Mouse (Mus musculus): ENCODE measurements around the gene Slc1a1.
A peak's percentile ranks its signal among the peaks of the same experiment; 100 is the strongest.

Gene Slc1a1

DNA sequence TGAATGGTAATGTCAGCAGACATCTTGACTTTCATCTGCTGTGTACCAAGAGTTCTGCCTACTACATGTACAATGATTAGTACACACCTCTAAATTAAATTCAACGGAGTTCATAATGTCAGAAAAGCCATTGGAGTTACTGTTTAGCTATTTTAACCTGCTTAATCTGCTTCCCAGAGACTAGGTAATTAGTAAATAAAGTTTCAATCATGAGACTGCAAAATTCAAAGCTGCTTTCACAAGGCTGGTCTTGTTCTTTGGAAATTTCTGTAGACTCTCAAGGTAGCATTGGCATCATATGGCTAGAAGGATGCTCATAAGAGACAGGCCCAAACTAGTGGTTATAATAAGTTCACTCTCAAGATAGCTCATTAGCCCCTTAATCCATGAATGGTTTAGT lies 20.0 kb downstream of the Slc1a1 start:
- no peak for DNase-seq

- no peak for DNase-seq
Measured at GRCm38 (mm10) chr19:28860246-28860645, 25.4 kb downstream of the Slc1a1 start.

- DNase-seq: no peak
Measured at GRCm38 (mm10) chr19:28863626-28864025, 28.8 kb downstream of the Slc1a1 start.

DNA sequence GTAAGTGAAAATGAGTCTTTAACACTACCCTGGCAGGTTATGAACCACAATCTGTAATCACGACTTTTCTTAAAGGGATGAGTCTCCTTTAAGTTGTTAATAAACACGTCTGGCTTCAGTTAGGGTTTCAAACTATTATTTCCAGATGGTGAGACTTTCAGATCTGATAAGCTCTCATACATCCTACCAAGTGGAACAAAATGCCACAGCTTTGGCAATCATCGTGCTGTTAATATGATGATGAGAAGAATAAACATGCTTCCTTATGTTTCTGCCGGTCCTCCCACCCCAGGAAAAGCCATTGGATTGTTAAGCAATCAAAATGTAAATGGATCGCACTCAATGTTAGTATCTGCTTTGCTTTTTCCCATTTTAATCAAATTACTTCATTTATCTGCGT lies 30.1 kb downstream of the Slc1a1 start:
- no peak for DNase-seq

DNA sequence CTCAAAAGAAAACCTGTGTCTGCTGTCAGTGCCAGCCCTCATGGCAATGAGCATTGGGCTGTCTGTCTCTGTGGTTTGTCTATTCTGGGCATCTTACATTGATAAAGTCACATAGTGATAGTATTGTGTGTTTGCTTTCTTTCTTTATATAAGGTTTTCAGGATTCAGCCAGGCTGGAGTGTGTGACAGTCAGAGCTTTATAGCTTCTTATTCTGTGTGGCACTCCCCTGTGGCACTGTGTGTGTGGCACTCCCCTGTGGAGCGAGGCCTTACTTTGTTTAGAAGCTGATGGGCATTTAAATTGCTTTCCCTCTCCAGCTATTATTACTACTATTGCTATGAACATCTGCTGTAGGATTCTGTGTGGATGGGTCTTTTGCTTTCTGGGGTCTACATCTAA lies 30.7 kb downstream of the Slc1a1 start:
- no peak for DNase-seq

GRCm38 (mm10) chr19:28869251-28869855 lies 34.5 kb downstream of the Slc1a1 start:
- DNase-seq: no peak

DNA sequence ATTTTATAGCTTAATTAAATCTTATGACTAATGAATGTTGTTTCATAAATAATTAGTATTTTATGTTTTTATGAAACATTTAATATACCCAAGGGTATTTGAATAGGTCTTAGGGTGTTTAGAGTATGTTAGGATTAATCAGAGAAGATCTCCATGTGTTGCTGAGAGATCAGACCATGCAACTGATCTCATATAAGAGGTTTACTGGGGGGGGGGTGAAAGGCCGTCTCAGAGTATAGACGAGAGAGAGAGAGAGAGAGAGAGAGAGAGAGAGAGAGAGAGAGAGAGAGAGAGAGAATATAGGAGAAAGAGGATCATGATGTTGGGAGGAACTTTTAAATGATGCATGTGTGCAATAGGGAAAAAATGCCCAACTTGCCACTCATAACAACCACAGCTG lies 35.5 kb downstream of the Slc1a1 start:
- DNase-seq: no peak

GRCm38 (mm10) chr19:28879476-28879875 lies 44.6 kb downstream of the Slc1a1 start:
- peak; percentile 45 for DNase-seq

GRCm38 (mm10) chr19:28883126-28883525 lies 48.3 kb downstream of the Slc1a1 start:
- DNase-seq: peak; percentile 53

- DNase-seq: peak; percentile 8
Measured at GRCm38 (mm10) chr19:28888496-28888895, 53.6 kb downstream of the Slc1a1 start.

- DNase-seq: peak; percentile 9
Measured at GRCm38 (mm10) chr19:28889251-28889650, 54.4 kb downstream of the Slc1a1 start.

GRCm38 (mm10) chr19:28891238-28891637 lies 56.4 kb downstream of the Slc1a1 start:
- no peak for DNase-seq

DNA sequence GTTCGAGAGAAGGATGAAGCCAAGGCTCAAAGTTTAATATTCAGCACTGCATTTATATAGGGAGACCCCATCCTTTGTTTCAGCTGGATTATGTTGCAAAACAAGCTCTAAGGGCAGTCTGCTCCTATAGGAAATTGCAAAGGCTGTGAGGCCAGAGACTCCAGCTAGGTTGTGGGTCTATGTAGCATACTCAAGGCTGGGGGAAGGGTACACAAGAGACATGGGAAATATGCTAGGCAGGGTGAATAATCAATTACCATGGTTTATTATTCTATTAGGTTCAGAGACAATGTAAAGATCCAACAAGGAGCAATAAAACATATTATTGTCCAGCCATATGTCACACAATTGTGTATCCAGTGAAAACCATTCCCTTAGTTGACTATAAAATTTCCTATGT lies 57.0 kb downstream of the Slc1a1 start:
- DNase-seq: no peak

DNA sequence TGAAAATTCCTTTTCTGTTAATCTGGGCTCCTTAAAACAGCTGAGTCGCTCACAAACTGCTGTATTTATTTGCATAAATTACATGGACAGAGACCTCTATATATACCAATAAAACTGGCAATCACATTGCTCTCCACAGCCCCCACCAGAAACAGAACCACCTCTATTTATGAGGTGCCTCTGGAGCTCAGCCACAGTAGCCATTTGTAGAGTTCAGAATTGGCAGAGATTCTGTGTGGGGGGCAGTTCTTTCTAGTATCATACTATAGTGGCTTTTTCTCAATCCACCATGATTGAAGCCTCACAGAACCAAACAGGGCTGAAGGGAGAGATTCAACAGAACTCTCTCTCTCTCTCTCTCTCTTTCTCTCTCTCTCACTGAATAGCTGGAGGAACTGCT lies 61.8 kb downstream of the Slc1a1 start:
- DNase-seq: no peak

DNA sequence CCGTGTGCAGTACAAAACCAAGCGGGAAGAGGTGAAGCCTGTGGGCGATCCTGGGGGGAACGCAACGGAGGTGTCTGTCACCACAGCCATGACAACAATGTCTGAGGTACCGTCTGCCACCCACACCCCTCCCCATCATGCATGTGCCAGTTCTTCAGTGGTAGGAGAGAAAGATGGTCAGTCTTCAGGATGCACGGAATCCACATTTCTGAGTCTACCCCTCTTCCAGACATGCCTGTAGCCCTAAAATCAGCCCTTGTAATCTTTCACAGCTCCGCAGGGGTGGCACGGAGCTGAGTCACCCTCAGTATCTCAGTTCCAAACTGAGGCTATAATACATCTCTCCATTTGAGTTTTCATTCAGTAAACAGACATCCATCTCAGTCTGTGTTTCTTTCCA lies 62.6 kb downstream of the Slc1a1 start:
- DNase-seq: no peak

- no peak for DNase-seq
Measured at GRCm38 (mm10) chr19:28900771-28901170, 65.9 kb downstream of the Slc1a1 start.

DNA sequence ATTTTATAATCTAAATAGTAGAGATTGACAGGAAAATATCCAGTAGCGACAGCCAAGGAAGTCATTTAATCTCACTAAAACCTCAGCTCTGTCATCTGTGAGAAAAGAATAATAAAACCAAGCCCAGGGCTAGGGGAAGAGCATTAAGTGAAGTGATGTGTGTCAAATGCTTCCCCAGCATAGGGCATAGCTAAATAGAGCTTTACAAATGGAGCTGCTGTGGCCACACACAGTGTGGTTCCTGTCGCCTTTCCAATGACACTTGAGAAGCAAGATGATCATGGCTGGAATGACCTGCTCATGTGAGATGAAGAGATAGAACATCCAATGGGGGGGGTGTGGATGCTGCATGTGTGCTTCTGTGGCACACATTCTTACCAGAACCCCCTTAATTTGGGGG lies 67.3 kb downstream of the Slc1a1 start:
- DNase-seq: no peak

- DNase-seq: no peak
Measured at GRCm38 (mm10) chr19:28902806-28903205, 68.0 kb downstream of the Slc1a1 start.

DNA sequence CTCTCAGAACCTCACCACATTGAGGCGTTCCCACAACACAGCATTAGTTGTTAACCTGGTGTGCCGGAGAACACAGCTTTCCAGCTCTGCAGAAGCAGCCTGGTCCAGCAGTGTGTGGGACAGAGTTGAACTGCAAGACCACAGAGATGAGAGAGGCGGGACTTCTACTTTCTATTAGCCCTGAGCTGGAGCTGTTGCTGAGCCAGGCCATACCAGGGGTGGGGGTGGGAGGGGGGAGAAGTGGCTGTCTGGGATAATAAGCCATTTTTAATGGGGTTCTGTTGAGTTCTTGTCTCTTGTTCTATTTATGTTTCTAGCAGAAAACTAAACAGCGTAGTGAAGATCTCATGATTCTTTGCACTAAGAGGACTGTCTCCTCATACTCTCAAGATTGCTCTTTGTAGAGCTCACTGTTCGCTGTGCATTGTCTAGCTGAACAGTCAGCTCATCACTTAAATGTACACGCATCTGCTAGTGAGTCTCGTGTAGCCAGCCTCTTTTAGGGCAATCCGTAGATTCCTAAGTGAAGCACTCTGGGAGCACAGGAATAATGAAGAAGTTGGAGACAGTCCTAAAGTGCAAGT lies 68.8 kb downstream of the Slc1a1 start:
- no peak for DNase-seq

DNA sequence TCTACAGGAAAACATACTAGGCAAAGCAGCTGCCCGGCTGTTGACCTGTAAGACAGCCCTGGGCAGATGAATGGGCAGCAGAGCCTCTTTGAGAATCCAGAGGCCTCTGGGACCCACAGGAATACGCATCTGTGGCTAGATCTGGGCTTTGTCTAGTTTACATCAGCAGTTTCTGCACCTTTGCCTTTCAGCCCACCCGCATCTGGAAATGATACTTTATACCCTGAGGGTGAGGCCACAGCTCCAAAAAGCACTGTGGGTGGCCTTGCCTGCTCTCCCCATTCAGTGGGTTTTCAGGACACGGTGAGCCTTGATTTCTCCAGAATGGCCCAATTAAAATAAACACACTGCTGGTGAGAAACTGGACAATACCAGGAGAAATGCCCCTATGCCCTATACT lies 73.3 kb downstream of the Slc1a1 start:
- no peak for DNase-seq

DNA sequence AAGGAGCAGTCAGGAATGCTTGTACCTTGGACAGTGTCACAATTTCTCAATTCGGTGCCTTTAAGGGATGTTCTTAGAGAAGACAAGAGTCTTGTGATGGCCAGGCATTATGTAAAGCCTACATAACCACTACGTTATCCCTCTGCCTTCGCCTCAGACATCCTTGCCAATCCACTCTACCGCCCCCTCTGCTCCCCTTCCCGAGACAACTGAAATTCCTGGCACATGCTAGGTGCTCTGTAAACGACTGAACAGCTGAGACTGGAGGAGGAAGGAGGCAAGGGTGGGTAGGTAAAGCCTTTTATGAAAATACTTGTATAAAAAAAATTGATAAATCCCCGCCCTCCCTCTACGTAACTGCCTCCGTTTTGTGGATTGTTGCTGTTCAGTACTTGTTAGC lies 73.8 kb downstream of the Slc1a1 start:
- no peak for DNase-seq

GRCm38 (mm10) chr19:28914598-28914997 lies 79.7 kb downstream of the Slc1a1 start:
- no peak for DNase-seq

GRCm38 (mm10) chr19:28915602-28916250 lies 80.9 kb downstream of the Slc1a1 start:
- DNase-seq: no peak

- peak; percentile 44 for DNase-seq
Measured at GRCm38 (mm10) chr19:28916492-28916891, 81.6 kb downstream of the Slc1a1 start.

DNA sequence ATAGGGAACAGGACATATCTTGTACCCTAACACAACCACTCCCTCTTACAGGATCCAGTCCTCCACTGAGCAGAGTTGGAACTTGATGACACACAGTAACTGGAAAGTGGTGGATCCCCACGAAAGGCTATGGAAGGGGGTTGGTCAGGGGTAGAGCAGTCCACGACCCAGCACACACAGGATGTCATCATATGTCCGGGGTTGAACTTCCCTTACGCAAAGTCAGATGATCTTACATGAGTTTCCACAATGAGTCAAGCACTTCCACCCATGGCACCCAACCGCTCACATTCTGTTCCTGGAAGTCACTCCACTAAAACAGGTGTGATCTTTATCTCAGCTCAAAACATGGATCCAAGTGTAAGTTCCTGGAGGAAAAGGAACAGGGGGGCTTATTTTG lies 83.0 kb downstream of the Slc1a1 start:
- no peak for DNase-seq
